Mouse (Mus musculus) Patski (cell line): ENCODE results near the gene Emp3. TPM values are rescaled to one million over a fixed set of nuclear protein-coding genes. Genes with fewer than 3 reads are reported as not detected.
A peak's percentile ranks its signal among the peaks of the same experiment; 100 is the strongest.
"Not testable (repeated sequence)": the region's sequence is repeated elsewhere in the genome, so short reads cannot be mapped to it uniquely, and the experiment has no call there.

Experiments used
- ATAC-seq: fragments of 100-300 bp; one replicate; pipeline ENCODE4 v1.8.0; 2021
- CTCF ChIA-PET: fragments of 350-600 bp; sonication (Branson Sonifier 250); formaldehyde crosslinking; loops from one replicate; lab custom pipeline; 2022; ENCODE audit warnings: inconsistent platforms; lab: Charles Lee
- POLR2A ChIA-PET: fragments of 350-600 bp; sonication (Branson Sonifier 250); formaldehyde crosslinking; loops from one replicate; lab custom pipeline; 2022; ENCODE audit warnings: antibody characterized with exemption, inconsistent platforms; lab: Charles Lee
- DNase-seq: peaks from one replicate; pipeline ENCODE4 v3.0.0-alpha.2; 2011; ENCODE audit warnings: low read depth, low spot score
- H3K27me3 ChIP-seq: fragments of 371-371 bp; one replicate; pipeline ENCODE4 v1.5.1; 2021
- CTCF ChIP-seq: fragments of 100-300 bp; IDR thresholded peaks from one replicate; pipeline ENCODE4 v1.5.1; 2021
- in situ Hi-C: fragments of 300-500 bp; cut with MboI; formaldehyde crosslinking; loops from 3 replicates; pipeline ENCODE4 v1.11.1; 2018; ENCODE audit warnings: low pct_unique_long_range_greater_than_20kb, mixed read lengths
- polyA plus RNA-seq: library from polyadenylated mRNA; unstranded; gene quantifications from one replicate; pipeline ENCODE4 v1.2.3, GENCODE M21; 2021

Emp3 gene
- polyA plus RNA-seq, 1 experiment from 2014 or later: 26.7 TPM

DNA sequence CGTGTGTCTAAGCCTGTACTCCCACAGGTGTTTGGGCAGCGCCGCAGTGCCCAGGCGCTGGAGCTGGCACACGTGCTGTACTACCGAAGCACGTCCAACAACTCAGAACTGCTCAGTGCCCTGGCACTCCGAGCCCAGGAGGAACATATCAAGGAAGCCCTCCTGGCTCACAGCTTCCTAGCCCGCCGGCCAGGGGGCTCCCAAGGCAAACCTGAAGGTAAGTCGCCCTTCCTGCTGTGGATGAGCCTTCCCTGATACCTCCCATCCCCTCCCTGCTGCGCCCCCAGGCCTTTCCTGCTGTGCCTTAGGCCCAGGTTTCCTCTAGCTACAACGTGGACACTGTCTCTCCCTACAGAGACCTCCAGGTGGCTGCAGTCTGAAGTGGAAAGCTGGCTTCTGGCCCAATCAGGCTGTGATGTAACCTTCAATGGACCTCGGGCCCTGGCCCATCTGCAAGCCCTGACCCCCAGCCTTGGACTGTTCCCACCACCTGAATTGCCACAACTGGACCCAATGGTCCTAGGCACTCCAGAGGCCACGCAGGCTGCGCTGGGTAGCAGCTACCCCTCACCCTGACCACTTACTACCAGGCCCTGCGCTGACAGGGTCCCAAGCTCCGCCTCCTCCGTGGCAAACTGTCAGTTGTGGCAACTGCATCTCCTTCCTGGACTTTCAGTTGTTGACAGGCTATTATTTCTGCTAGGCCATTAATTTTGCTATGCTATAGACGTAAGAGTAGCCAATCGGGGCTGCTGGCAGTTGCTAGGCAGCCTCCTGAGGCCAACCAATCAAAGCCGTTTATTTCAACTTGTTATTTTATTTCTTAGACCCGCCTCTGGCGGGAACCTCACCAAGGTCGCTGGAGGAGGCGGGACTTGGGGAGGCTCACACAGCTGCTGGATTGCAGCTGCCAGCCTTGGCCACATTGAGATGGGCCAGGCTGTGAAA is 4.9 kb downstream of the Emp3 start:
- CTCF ChIA-PET: no interaction called here
- no peak for DNase-seq
- in situ Hi-C loops: no loop called here
- TF ChIP-seq CTCF: no peak
- ATAC-seq: no peak
- POLR2A ChIA-PET: interaction anchor here (0.7 kb wide), 1 partner anchor 43 kb away, joined by 3 read pairs; no protein-coding TSS in a partner anchor
- H3K27me3 ChIP-seq: no peaks in the 10 kb centered on the region

DNA sequence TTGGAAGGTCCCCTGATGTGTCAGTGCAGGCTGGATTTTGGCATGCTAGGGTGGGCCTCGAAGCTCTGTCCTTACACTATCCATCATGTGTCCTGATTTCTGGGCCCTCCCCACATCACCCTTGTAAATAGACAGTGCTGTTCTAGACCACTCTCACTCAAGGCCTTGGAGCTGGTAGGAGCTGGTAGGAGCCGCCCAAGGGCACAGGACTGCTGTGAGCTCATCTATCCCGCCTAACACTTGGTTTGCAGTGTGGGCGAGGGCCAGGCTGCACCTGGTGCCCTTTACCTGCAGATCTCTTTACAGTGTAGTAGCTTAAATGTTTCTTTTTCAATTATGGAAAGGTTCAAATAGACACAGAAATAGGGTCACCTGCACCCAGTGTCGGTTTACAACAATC is 6.2 kb downstream of the Emp3 start:
- POLR2A ChIA-PET: no interaction called here
- CTCF ChIA-PET: interaction anchor here (1.1 to 1.2 kb wide), 2 partner anchors 15 to 42 kb away, joined by 3 to 5 read pairs; partner anchors contain the start of gene Kdelr1
- DNase-seq: no peak
- no peak for TF ChIP-seq CTCF
- in situ Hi-C loops: no loop called here
- H3K27me3 ChIP-seq: no peaks in the 10 kb centered on the region
- ATAC-seq: no peak

GRCm38 (mm10) chr7:45914067-45914466 is 7.1 kb downstream of the Emp3 start:
- POLR2A ChIA-PET: no interaction called here
- CTCF ChIA-PET: interaction anchor here (1.2 to 1.3 kb wide), 2 partner anchors 9 to 41 kb away, joined by 3 read pairs; partner anchors contain the start of gene Kdelr1

DNA sequence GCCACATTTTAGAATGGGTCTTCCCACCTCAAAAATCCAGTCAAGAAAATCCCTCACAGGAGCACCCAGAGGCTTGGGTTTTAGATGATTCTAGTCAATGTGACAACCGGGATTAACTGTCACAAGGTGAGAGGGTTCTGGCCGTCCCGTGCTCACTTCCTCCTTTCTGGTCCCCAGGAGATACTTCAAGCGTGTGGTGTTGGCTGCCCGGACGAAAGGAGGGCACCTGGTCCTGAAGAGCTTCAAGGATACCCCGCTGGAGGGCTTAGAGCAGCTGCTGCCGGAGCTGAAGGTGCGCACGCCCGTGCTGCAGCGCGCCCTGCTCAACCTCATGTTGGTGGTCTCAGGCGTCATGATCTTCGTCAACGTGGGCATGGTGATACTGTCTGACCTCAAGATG is 12.1 kb downstream of the Emp3 start:
- ChIA-PET POLR2A (no interaction called here), CTCF (no interaction called here)
- TF ChIP-seq CTCF: no peak

More at GRCm38 (mm10) chr7:45914067-45914466, 7.1 kb downstream of the Emp3 start:
- no peaks in the 10 kb centered on the region for H3K27me3 ChIP-seq
- DNase-seq: no peak
- in situ Hi-C loops: no loop called here
- ATAC-seq: no peak
- TF ChIP-seq CTCF: no peak

DNA sequence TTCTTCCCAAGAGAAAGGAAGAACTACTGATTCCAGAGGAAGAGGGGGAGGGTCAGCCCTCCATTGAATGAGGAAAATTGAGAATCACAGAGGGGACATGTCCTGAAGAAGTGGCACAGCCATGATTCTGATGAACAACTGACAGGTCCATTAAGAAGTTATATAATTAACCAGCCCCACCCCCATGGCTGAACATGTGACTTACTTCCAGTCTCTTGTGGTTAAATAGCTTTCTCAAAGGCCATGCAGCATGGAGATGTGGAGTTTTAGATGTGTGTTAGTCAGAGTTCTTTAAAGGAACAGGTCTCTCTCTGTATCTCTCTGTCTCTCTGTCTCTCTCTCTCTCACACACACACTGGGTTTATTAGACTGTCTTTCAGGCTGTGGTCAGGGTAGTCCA is 12.8 kb downstream of the Emp3 start:
- no peak for ATAC-seq
- CTCF ChIA-PET: no interaction called here
- no peak for DNase-seq
- TF ChIP-seq CTCF: no peak
- POLR2A ChIA-PET: no interaction called here
- no peaks in the 10 kb centered on the region for H3K27me3 ChIP-seq
- in situ Hi-C loops: no loop called here

More for the DNA sequence above, 12.1 kb downstream of the Emp3 start:
- ATAC-seq (no peak), DNase-seq (no peak)
- in situ Hi-C loops: no loop called here
- no peaks in the 10 kb centered on the region for H3K27me3 ChIP-seq

- in situ Hi-C loops: no loop called here
- DNase-seq: no peak
- ATAC-seq: no peak
- CTCF ChIA-PET: no interaction called here
- POLR2A ChIA-PET: no interaction called here
- no peaks in the 10 kb centered on the region for H3K27me3 ChIP-seq
- TF ChIP-seq CTCF: no peak
Observed at GRCm38 (mm10) chr7:45906622-45907021, 14.6 kb downstream of the Emp3 start.

DNA sequence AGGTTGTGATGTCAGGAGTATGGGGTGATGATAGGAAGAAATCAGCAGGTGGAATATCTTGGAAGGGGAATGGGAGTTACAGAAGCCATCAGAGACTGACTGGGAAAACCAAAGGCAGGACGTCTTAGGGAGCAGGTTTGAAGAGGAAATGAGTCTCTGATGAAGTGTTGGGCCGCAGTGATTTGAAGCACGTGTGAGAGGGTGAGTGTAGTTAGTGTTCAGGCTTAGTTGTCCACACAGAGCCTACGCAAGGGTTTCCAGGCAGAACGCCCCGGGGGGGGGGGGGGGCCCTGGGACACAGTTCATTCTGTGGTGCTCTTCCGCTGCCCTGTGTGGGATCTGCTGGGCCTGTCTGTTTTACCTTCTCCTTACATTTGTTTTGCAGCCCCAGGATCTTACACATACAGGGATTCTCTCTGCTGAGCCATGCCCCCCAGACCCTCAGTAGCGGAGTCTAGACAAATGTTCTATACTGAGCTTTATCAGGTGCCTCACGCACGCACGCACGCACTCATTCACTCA is 18.7 kb downstream of the Emp3 start:
- no peak for TF ChIP-seq CTCF
- CTCF ChIA-PET: no interaction called here
- H3K27me3 ChIP-seq: no peaks in the 10 kb centered on the region
- POLR2A ChIA-PET: no interaction called here
- in situ Hi-C loops: no loop called here
- DNase-seq: no peak
- no peak for ATAC-seq

DNA sequence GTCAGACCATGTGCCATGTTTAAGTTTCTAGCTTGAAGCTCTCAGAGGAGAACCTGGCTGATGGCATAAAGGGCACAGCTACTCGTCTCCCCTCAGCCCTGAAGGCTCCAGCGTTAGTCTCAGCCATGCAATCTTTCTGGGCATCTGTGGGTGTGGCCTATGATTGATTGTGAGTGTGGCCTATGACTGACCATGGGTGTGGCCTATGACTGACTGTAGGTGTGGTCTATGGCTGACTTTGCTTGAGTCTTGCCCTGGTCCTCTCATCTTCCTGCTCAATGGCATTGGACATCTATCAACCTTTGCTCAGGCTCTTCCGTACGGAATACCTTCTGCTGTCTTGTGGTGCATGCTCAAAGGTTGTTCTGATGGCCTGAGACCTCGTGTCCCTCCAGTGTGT is 19.6 kb downstream of the Emp3 start:
- TF ChIP-seq CTCF: no peak
- no peaks in the 10 kb centered on the region for H3K27me3 ChIP-seq
- in situ Hi-C loops: no loop called here
- ATAC-seq: no peak
- POLR2A ChIA-PET: no interaction called here
- DNase-seq: no peak
- CTCF ChIA-PET: no interaction called here

DNA sequence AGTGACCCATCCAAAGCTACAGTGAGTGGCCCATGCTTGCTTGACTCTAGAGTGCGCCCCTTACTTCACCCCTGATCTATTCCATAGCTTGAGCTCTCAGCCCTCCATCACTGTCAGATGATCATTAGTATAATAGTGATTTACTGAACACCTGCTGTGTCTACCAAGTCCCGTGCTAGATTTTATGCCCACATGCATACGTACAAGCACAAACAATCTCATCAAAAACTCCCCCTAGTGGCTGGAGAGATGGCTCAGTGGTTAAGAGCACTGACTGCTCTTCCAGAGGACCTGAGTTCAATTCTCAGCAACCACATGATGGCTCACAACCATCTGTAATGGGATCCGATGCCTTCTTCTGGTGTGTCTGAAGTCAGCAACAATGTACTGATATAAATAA is 23.1 kb downstream of the Emp3 start:
- ATAC-seq, H3K27me3 ChIP-seq, DNase-seq, in situ Hi-C loops: not testable (repeated sequence)
- ChIA-PET POLR2A (interaction anchor here (0.6 to 0.8 kb wide), 2 partner anchors 21 to 76 kb away, joined by 3 read pairs; no protein-coding TSS in a partner anchor), CTCF (interaction anchor here (0.7 to 2.2 kb wide), 4 partner anchors 23 to 49 kb away, joined by 4 to 8 read pairs (median 6); partner anchors contain the start of gene Kdelr1)

DNA sequence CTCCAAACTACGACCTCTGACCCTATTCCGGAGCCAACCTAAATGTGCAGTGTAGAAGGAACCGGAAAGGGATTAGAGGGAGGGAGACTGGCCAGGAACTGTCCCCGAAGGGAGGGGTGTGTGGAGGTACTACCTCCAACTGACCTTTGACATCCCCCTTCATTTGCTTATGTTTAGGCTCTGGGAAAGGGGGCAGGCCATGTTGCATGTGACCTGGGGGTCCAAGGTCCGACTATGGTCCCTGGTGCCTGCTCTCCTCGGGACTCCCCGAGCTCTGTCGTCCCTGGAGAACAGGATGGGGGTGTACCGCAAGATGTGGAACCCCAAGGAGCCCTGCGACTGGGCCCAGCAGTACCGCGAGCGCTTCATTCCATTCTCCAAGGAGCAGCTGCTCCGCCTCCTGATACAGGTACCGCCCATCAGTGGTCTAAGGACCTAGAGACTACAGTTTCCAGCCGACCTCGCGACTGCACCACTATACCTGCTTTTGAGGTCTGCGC is 23.9 kb downstream of the Emp3 start:
- CTCF ChIA-PET: interaction anchor here (0.7 to 2.2 kb wide), 4 partner anchors 22 to 48 kb away, joined by 4 to 8 read pairs (median 6); partner anchors contain the start of gene Kdelr1
- POLR2A ChIA-PET: interaction anchor here (0.8 to 1.0 kb wide), 3 partner anchors 10 to 179 kb away, joined by 3 read pairs; partner anchors contain the start of gene Sphk2
- H3K27me3 ChIP-seq: no peaks in the 10 kb centered on the region
- TF ChIP-seq CTCF: no peak
- ATAC-seq (peak; percentile 79), DNase-seq (no peak)
- in situ Hi-C loops: no loop called here
